23 mouse cellular contexts compared by ENCODE assay signal in the genomic region with DNA sequence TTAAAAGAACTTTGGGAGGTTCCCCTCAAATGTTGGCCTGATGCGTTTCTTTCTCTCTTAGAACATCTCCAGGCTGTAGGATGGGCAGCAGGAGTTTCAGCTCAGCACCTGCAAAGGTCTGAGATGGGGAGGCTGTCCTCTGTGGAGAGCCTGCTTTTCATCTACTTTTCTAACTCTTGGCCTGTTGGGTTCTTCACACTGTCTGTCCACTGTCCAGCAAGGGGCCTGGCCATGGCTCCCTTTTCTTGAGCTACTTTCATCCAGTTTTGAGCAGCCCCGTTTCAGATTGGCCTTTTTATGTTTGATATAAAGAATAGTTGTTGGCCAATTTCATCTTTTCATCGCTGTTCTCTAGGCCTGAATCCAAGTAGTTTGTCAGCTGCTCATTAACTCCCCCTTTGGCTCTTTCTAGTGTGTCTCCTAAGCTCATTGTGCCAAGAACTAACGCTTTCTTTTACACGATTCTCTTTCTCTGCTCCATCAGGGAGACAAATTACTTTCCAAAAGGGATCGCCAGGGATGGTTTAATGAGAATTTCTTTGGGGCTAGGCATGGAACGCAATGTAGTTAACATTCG. TPM values are rescaled to one million over a fixed set of nuclear protein-coding genes. Genes with fewer than 3 reads are reported as not detected.
DNase-seq lines count a peak whose midpoint lies in the region; ATAC-seq and TF ChIP-seq lines count a peak whose summit lies in the region.
"Had no signal": no experiment of that assay in that cellular context is flagged by ENCODE, and none has a peak within 500 bp of the region (broad histone marks: within the 10 kb centered on the region; RNA-seq: fewer than 3 reads in every experiment).

No protein-coding gene starts in this region.

- no peaks in the 10 kb centered on the region for H3K4me1 ChIP-seq in hindbrain, embryonic 11.5 days (replicated peaks; ENCODE audit: control insufficient read depth, insufficient read depth, low read length)
- H3K4me1 ChIP-seq in hindbrain, postnatal 0 days (ENCODE audit: insufficient read depth, low read length) = peaks cover 4% of the 10 kb centered on the region; the same call in 1 of the 2 replicates
- no peaks in the 10 kb centered on the region for H3K4me1 ChIP-seq in midbrain, embryonic 14.5 days (ENCODE audit: control insufficient read depth, insufficient read depth, low read length)
- peaks cover 8% of the 10 kb centered on the region for H3K4me1 ChIP-seq in midbrain, embryonic 11.5 days (ENCODE audit: control insufficient read depth, insufficient read depth, low read length)
- H3K4me1 ChIP-seq in forebrain, embryonic 10.5 days = peaks cover 76% of the 10 kb centered on the region
- H3K4me1 ChIP-seq in forebrain, embryonic 15.5 days = peaks cover 49% of the 10 kb centered on the region

- peak; percentile 35 for DNase-seq in hindbrain, embryonic 11.5 days (ENCODE audit: low spot score)
- no peak for DNase-seq in hindbrain, postnatal 0 days (ENCODE audit: low spot score)
- DNase-seq in midbrain, embryonic 14.5 days = peak; percentile 26
- DNase-seq in midbrain, embryonic 11.5 days (ENCODE audit: low spot score, missing footprints) = no peak
- peak; percentile 45 for DNase-seq in forebrain, embryonic 10.5 days (ENCODE audit: extremely low spot score, low spot score)
- no peak for DNase-seq in spleen, adult 12 weeks (ENCODE audit: low spot score)
- DNase-seq: cerebellum, adult 18-20 months; gastrocnemius, adult 2 months; heart, postnatal 14 days; lung, embryonic 14.5 days; spleen, adult 18-20 months; thymus, postnatal 25 days had no signal

- TF ChIP-seq CTCF in hindbrain, postnatal 0 days (IDR thresholded peaks at IDR 0.05; ENCODE audit: low read depth) = no peak

- peaks cover 82% of the 10 kb centered on the region for H3K27me3 ChIP-seq in hindbrain, embryonic 11.5 days (ENCODE audit: control insufficient read depth, insufficient read depth, low read length)
- H3K27me3 ChIP-seq in hindbrain, postnatal 0 days (ENCODE audit: insufficient read depth, low read length) = peaks cover 60% of the 10 kb centered on the region
- peaks cover 90% of the 10 kb centered on the region for H3K27me3 ChIP-seq in midbrain, embryonic 14.5 days (ENCODE audit: control insufficient read depth, insufficient read depth, low read length)
- peaks cover 86% of the 10 kb centered on the region for H3K27me3 ChIP-seq in midbrain, embryonic 11.5 days (ENCODE audit: control insufficient read depth, insufficient read depth, low read length)
- H3K27me3 ChIP-seq in forebrain, embryonic 10.5 days (ENCODE audit: poor library complexity, severe bottlenecking) = peaks cover 100% of the 10 kb centered on the region
- peaks cover 24% of the 10 kb centered on the region for H3K27me3 ChIP-seq in forebrain, embryonic 15.5 days

- no peak overlapping the region for H3K4me2 ChIP-seq in hindbrain, embryonic 11.5 days (replicated peaks; ENCODE audit: low read depth, low read length)
- H3K4me2 ChIP-seq in hindbrain, postnatal 0 days (ENCODE audit: low read depth, low read length) = no peak overlapping the region
- no peak overlapping the region for H3K4me2 ChIP-seq in midbrain, embryonic 14.5 days (ENCODE audit: low read length)
- H3K4me2 ChIP-seq in midbrain, embryonic 11.5 days = no peak overlapping the region
- peak overlapping the region; percentile 36; the same call in 1 of the 2 replicates for H3K4me2 ChIP-seq in forebrain, embryonic 15.5 days (replicated peaks)
- H3K4me2 ChIP-seq: lung, embryonic 14.5 days had no signal

- no peaks in the 10 kb centered on the region for H3K36me3 ChIP-seq in hindbrain, embryonic 11.5 days (ENCODE audit: control insufficient read depth, insufficient read depth, low read length)
- no peaks in the 10 kb centered on the region for H3K36me3 ChIP-seq in hindbrain, postnatal 0 days (ENCODE audit: insufficient read depth, low read length)
- H3K36me3 ChIP-seq in midbrain, embryonic 14.5 days (ENCODE audit: control insufficient read depth, insufficient read depth, low read length) = no peaks in the 10 kb centered on the region
- H3K36me3 ChIP-seq in midbrain, embryonic 11.5 days (ENCODE audit: control insufficient read depth, insufficient read depth, low read length) = no peaks in the 10 kb centered on the region
- H3K36me3 ChIP-seq in forebrain, embryonic 10.5 days (replicated peaks) = peaks cover 8% of the 10 kb centered on the region
- H3K36me3 ChIP-seq in forebrain, embryonic 15.5 days = no peaks in the 10 kb centered on the region
- H3K36me3 ChIP-seq: G1E had no signal

- H3K4me3 ChIP-seq in hindbrain, embryonic 11.5 days (ENCODE audit: low read depth, low read length) = no peak overlapping the region
- no peak overlapping the region for H3K4me3 ChIP-seq in hindbrain, postnatal 0 days (ENCODE audit: low read length)
- H3K4me3 ChIP-seq in midbrain, embryonic 14.5 days (replicated peaks; ENCODE audit: low read depth, low read length) = no peak overlapping the region
- H3K4me3 ChIP-seq in midbrain, embryonic 11.5 days (ENCODE audit: low read depth, low read length) = no peak overlapping the region
- H3K4me3 ChIP-seq in forebrain, embryonic 10.5 days = no peak overlapping the region; the same call in 1 of the 2 replicates
- no peak overlapping the region for H3K4me3 ChIP-seq in forebrain, embryonic 15.5 days
- H3K4me3 ChIP-seq: gastrocnemius, adult 2 months; myocyte had no signal

- H3K9ac ChIP-seq in hindbrain, embryonic 11.5 days (ENCODE audit: low read depth, low read length) = no peak overlapping the region
- H3K9ac ChIP-seq in hindbrain, postnatal 0 days (replicated peaks; ENCODE audit: low read length) = no peak overlapping the region
- H3K9ac ChIP-seq in midbrain, embryonic 14.5 days (replicated peaks; ENCODE audit: low read length) = no peak overlapping the region
- no peak overlapping the region for H3K9ac ChIP-seq in midbrain, embryonic 11.5 days (ENCODE audit: low read length)
- H3K9ac ChIP-seq in forebrain, embryonic 15.5 days (replicated peaks) = no peak overlapping the region
- H3K9ac ChIP-seq: lung, embryonic 14.5 days had no signal

- no peaks in the 10 kb centered on the region for H3K9me3 ChIP-seq in hindbrain, embryonic 11.5 days (ENCODE audit: control insufficient read depth, low read length)
- H3K9me3 ChIP-seq in hindbrain, postnatal 0 days (ENCODE audit: low read length) = no peaks in the 10 kb centered on the region
- H3K9me3 ChIP-seq in midbrain, embryonic 14.5 days (ENCODE audit: control insufficient read depth, low read length) = no peaks in the 10 kb centered on the region
- no peaks in the 10 kb centered on the region for H3K9me3 ChIP-seq in midbrain, embryonic 11.5 days (ENCODE audit: control insufficient read depth, low read length)
- no peaks in the 10 kb centered on the region for H3K9me3 ChIP-seq in forebrain, embryonic 10.5 days
- H3K9me3 ChIP-seq in forebrain, embryonic 15.5 days = no peaks in the 10 kb centered on the region

- 3% methylated on average over 8 of the region's 8 CpGs for WGBS in hindbrain, embryonic 11.5 days
- 6% methylated on average over 8 of the region's 8 CpGs for WGBS in hindbrain, postnatal 0 days
- WGBS in midbrain, embryonic 14.5 days = 3% methylated on average over 8 of the region's 8 CpGs
- 2% methylated on average over 8 of the region's 8 CpGs for WGBS in midbrain, embryonic 11.5 days
- 2% methylated on average over 8 of the region's 8 CpGs for WGBS in forebrain, embryonic 10.5 days
- 4% methylated on average over 8 of the region's 8 CpGs for WGBS in forebrain, embryonic 15.5 days

- no peak for ATAC-seq in hindbrain, embryonic 11.5 days (ENCODE audit: low FRiP score)
- no peak for ATAC-seq in hindbrain, postnatal 0 days
- ATAC-seq in midbrain, embryonic 14.5 days (ENCODE audit: low FRiP score, low TSS enrichment) = no peak
- no peak for ATAC-seq in midbrain, embryonic 11.5 days (ENCODE audit: low FRiP score)
- peak; percentile 74 for ATAC-seq in forebrain, embryonic 15.5 days (replicated peaks)

- H3K27ac ChIP-seq in hindbrain, embryonic 11.5 days (ENCODE audit: low read depth, low read length) = no peak overlapping the region
- no peak overlapping the region for H3K27ac ChIP-seq in hindbrain, postnatal 0 days
- H3K27ac ChIP-seq in midbrain, embryonic 14.5 days (replicated peaks; ENCODE audit: low read depth, low read length) = no peak overlapping the region
- H3K27ac ChIP-seq in midbrain, embryonic 11.5 days (ENCODE audit: low read depth, low read length) = no peak overlapping the region
- H3K27ac ChIP-seq in forebrain, embryonic 10.5 days = peak overlapping the region; percentile 80
- H3K27ac ChIP-seq in forebrain, embryonic 15.5 days (replicated peaks) = peak overlapping the region; percentile 95
- H3K27ac ChIP-seq: gastrocnemius, adult 2 months had no signal

RNA-seq across cellular contexts. Expression of a gene that starts 10.5 kb away (rescaled TPM):
- polyA plus RNA-seq in hindbrain, embryonic 11.5 days (2014; fragmentation: Nextera tagmentation; extraction: Ambion mirVana) = not detected in 2 replicates
- 0.52 and 1.8 TPM in 2 replicates for total RNA-seq in hindbrain, postnatal 0 days (2014; rRNA removed)
- polyA plus RNA-seq in hindbrain, postnatal 0 days (2015; fragmentation: Nextera tagmentation; extraction: Ambion mirVana) = not detected in 2 replicates
- polyA plus RNA-seq in midbrain, embryonic 14.5 days (2014; fragmentation: Nextera tagmentation; extraction: Ambion mirVana) = 0.09 TPM in 1 of 2 replicates, not detected in the other
- 3.1 and 3.8 TPM in 2 replicates for polyA plus RNA-seq in midbrain, embryonic 11.5 days (2014; fragmentation: Nextera tagmentation; extraction: Ambion mirVana)
- 31.3 and 35.2 TPM in 2 replicates for polyA plus RNA-seq in forebrain, embryonic 10.5 days (2016; fragmentation: Nextera tagmentation; extraction: Ambion mirVana)
- polyA plus RNA-seq in forebrain, embryonic 15.5 days (2015; fragmentation: Nextera tagmentation; extraction: Ambion mirVana) = 90.9 and 94.3 TPM in 2 replicates
- total RNA-seq: adrenal gland, adult 18-20 months; gastrocnemius, adult 2 months; heart, adult 8-10 months; liver, adult 2 months had no signal
- polyA plus RNA-seq: G1E; intestine, embryonic 14.5 days; kidney, embryonic 14.5 days; large intestine, adult 2 months; liver, adult 2 months; lung, embryonic 14.5 days; myocyte; stomach, embryonic 16.5 days had no signal

RNA-seq across cellular contexts. Expression of a gene that starts 53.5 kb away (rescaled TPM):
- polyA plus RNA-seq in hindbrain, embryonic 11.5 days (2014; fragmentation: Nextera tagmentation; extraction: Ambion mirVana) = 26.2 and 33.2 TPM in 2 replicates
- 15.3 and 20.7 TPM in 2 replicates for total RNA-seq in hindbrain, postnatal 0 days (2014; rRNA removed)
- 39.3 and 42.0 TPM in 2 replicates for polyA plus RNA-seq in hindbrain, postnatal 0 days (2015; fragmentation: Nextera tagmentation; extraction: Ambion mirVana)
- polyA plus RNA-seq in midbrain, embryonic 14.5 days (2014; fragmentation: Nextera tagmentation; extraction: Ambion mirVana) = 30.8 and 32.7 TPM in 2 replicates
- 25.4 and 30.0 TPM in 2 replicates for polyA plus RNA-seq in midbrain, embryonic 11.5 days (2014; fragmentation: Nextera tagmentation; extraction: Ambion mirVana)
- 24.4 and 26.3 TPM in 2 replicates for polyA plus RNA-seq in forebrain, embryonic 10.5 days (2016; fragmentation: Nextera tagmentation; extraction: Ambion mirVana)
- polyA plus RNA-seq in forebrain, embryonic 15.5 days (2015; fragmentation: Nextera tagmentation; extraction: Ambion mirVana) = 44.9 and 48.7 TPM in 2 replicates

RNA-seq across cellular contexts. Expression of a gene that starts 53.7 kb away (rescaled TPM):
- 0.08 and 0.23 TPM in 2 replicates for polyA plus RNA-seq in hindbrain, embryonic 11.5 days (2014; fragmentation: Nextera tagmentation; extraction: Ambion mirVana)
- total RNA-seq in hindbrain, postnatal 0 days (2014; rRNA removed) = 0.32 and 0.52 TPM in 2 replicates
- polyA plus RNA-seq in hindbrain, postnatal 0 days (2015; fragmentation: Nextera tagmentation; extraction: Ambion mirVana) = 0.08 and 0.16 TPM in 2 replicates
- 0.08 TPM in 1 of 2 replicates, not detected in the other for polyA plus RNA-seq in midbrain, embryonic 14.5 days (2014; fragmentation: Nextera tagmentation; extraction: Ambion mirVana)
- 0.16 TPM in 1 of 2 replicates, not detected in the other for polyA plus RNA-seq in midbrain, embryonic 11.5 days (2014; fragmentation: Nextera tagmentation; extraction: Ambion mirVana)
- polyA plus RNA-seq in forebrain, embryonic 10.5 days (2016; fragmentation: Nextera tagmentation; extraction: Ambion mirVana) = 0.10 and 0.11 TPM in 2 replicates
- 0.17 TPM in 2 replicates for polyA plus RNA-seq in forebrain, embryonic 15.5 days (2015; fragmentation: Nextera tagmentation; extraction: Ambion mirVana)
- total RNA-seq: heart, postnatal 14 days; left cerebral cortex, postnatal 36 days had no signal
- polyA plus RNA-seq: G1E; intestine, embryonic 14.5 days; kidney, embryonic 14.5 days; liver, adult 2 months had no signal

Comparison
In these comparisons a context has a peak if more than half of its experiments do, and no peak if none do; other contexts are left out.
1. DNase-seq: peak in hindbrain, embryonic 11.5 days (single experiment), midbrain, embryonic 14.5 days (single experiment) and forebrain, embryonic 10.5 days (single experiment); none in hindbrain, postnatal 0 days (single experiment), midbrain, embryonic 11.5 days (single experiment) and spleen, adult 12 weeks (single experiment).
2. H3K27ac ChIP-seq: peak in forebrain, embryonic 10.5 days (single experiment) and forebrain, embryonic 15.5 days (single experiment); none in hindbrain, embryonic 11.5 days (single experiment), hindbrain, postnatal 0 days (single experiment), midbrain, embryonic 14.5 days (single experiment) and midbrain, embryonic 11.5 days (single experiment).